Mouse (Mus musculus): ENCODE results near the gene Sema6d. TPM values are rescaled to one million over a fixed set of nuclear protein-coding genes. Genes with fewer than 3 reads are reported as not detected.

Sema6d gene
- polyA plus RNA-seq, 1 experiment from 2014 or later = 14.6 TPM

GRCm38 (mm10) chr2:124556861-124557499 is 467.2 kb downstream of the Sema6d start:
- Histone ChIP-seq H3K4me1 (ENCODE audit: control insufficient read depth, insufficient read depth, low read length) (peaks cover 4% of the 10 kb centered on the region; the same call in 1 of the 2 replicates), H3K4me2 (ENCODE audit: low read depth, low read length) (no peak overlapping the region), H3K27me3 (replicated peaks; ENCODE audit: control insufficient read depth, insufficient read depth, low read length) (no peaks in the 10 kb centered on the region), H3K36me3 (ENCODE audit: control insufficient read depth, insufficient read depth, low read length) (no peaks in the 10 kb centered on the region), H3K9ac (ENCODE audit: low read depth, low read length) (no peak overlapping the region), H3K27ac (replicated peaks; ENCODE audit: low read depth, low read length) (no peak overlapping the region), H3K9me3 (ENCODE audit: control insufficient read depth, low read length) (no peaks in the 10 kb centered on the region), H3K4me3 (ENCODE audit: low read depth, low read length) (no peak overlapping the region)
- no peak for DNase-seq (ENCODE audit: low spot score)
- no peak for ATAC-seq (ENCODE audit: low read depth)
- WGBS = 74% methylated on average over 5 of the region's 5 CpGs

DNA sequence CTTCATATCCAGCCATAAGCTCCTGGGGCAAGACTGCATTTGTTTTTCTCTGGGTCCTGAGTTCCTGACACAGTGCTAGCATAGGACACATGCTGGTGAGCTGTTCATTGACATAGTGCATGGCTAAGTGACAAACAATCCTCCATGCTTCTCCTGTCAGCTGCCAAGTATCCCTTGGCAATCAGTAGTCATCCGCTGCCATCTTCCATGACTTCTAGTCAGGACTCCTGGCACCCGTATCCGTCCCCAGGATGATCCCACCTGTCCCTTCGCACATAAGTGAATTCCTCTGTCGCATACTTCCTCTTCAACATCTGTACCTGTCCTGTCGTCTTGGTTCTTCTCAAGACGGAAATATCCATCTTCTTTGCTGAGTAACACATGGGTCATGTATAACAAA is 468.3 kb downstream of the Sema6d start:
- no peaks in the 10 kb centered on the region for H3K9me3 ChIP-seq (ENCODE audit: control insufficient read depth, low read length)
- peaks cover 4% of the 10 kb centered on the region; the same call in 1 of the 2 replicates for H3K4me1 ChIP-seq (ENCODE audit: control insufficient read depth, insufficient read depth, low read length)
- no peak overlapping the region for H3K27ac ChIP-seq (replicated peaks; ENCODE audit: low read depth, low read length)

GRCm38 (mm10) chr2:124561668-124562067 is 471.9 kb downstream of the Sema6d start:
- Histone ChIP-seq H3K9me3 (ENCODE audit: control insufficient read depth, low read length) (no peaks in the 10 kb centered on the region), H3K4me1 (ENCODE audit: control insufficient read depth, insufficient read depth, low read length) (no peaks in the 10 kb centered on the region), H3K9ac (ENCODE audit: low read depth, low read length) (no peak overlapping the region), H3K4me2 (ENCODE audit: low read depth, low read length) (no peak overlapping the region), H3K36me3 (ENCODE audit: control insufficient read depth, insufficient read depth, low read length) (no peaks in the 10 kb centered on the region), H3K27ac (replicated peaks; ENCODE audit: low read depth, low read length) (no peak overlapping the region), H3K27me3 (replicated peaks; ENCODE audit: control insufficient read depth, insufficient read depth, low read length) (no peaks in the 10 kb centered on the region), H3K4me3 (ENCODE audit: low read depth, low read length) (no peak overlapping the region)
- 65% methylated on average over 5 of the region's 5 CpGs for WGBS
- DNase-seq (ENCODE audit: low spot score) = no peak
- no peak for ATAC-seq (ENCODE audit: low read depth)

More for the DNA sequence above, 468.3 kb downstream of the Sema6d start:
- Histone ChIP-seq H3K4me3 (ENCODE audit: low read depth, low read length) (no peak overlapping the region), H3K4me2 (ENCODE audit: low read depth, low read length) (no peak overlapping the region), H3K27me3 (replicated peaks; ENCODE audit: control insufficient read depth, insufficient read depth, low read length) (no peaks in the 10 kb centered on the region), H3K9ac (ENCODE audit: low read depth, low read length) (no peak overlapping the region), H3K36me3 (ENCODE audit: control insufficient read depth, insufficient read depth, low read length) (no peaks in the 10 kb centered on the region)
- WGBS = 90% methylated on average over 7 of the region's 7 CpGs
- no peak for DNase-seq (ENCODE audit: low spot score)
- ATAC-seq (ENCODE audit: low read depth) = no peak

DNA sequence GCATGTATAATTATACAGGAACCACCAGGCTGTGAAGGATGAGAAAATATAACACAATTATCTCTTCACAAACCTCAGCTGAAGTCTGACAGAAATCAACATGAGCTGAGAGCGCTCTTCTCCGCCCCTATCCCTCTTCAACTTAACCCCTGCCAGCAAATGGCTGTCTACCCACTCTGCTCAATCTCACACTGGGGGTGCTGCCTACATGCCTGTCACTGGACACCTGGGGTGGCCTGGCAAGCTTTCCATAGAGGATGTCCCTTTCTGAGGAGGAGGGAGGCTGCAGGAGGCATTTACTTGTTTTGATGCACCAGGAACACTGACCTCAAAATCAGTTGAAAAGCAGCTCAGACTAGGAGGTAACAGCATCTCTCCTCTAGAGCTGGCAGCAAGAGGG is 472.3 kb downstream of the Sema6d start:
- WGBS = 53% methylated on average over 2 of the region's 2 CpGs
- H3K9ac ChIP-seq (ENCODE audit: low read depth, low read length) = no peak overlapping the region
- no peak overlapping the region for H3K4me3 ChIP-seq (ENCODE audit: low read depth, low read length)
- H3K36me3 ChIP-seq (ENCODE audit: control insufficient read depth, insufficient read depth, low read length) = no peaks in the 10 kb centered on the region
- H3K9me3 ChIP-seq (ENCODE audit: control insufficient read depth, low read length) = no peaks in the 10 kb centered on the region
- H3K27ac ChIP-seq (replicated peaks; ENCODE audit: low read depth, low read length) = no peak overlapping the region
- no peaks in the 10 kb centered on the region for H3K27me3 ChIP-seq (replicated peaks; ENCODE audit: control insufficient read depth, insufficient read depth, low read length)
- no peaks in the 10 kb centered on the region for H3K4me1 ChIP-seq (ENCODE audit: control insufficient read depth, insufficient read depth, low read length)
- DNase-seq (ENCODE audit: low spot score) (no peak), ATAC-seq (ENCODE audit: low read depth) (no peak)
- no peak overlapping the region for H3K4me2 ChIP-seq (ENCODE audit: low read depth, low read length)

GRCm38 (mm10) chr2:124563759-124564158 is 474.0 kb downstream of the Sema6d start:
- DNase-seq (ENCODE audit: low spot score) = no peak
- no peak overlapping the region for H3K4me2 ChIP-seq (ENCODE audit: low read depth, low read length)
- no peak overlapping the region for H3K9ac ChIP-seq (ENCODE audit: low read depth, low read length)
- H3K36me3 ChIP-seq (ENCODE audit: control insufficient read depth, insufficient read depth, low read length) = no peaks in the 10 kb centered on the region
- 85% methylated on average over 5 of the region's 5 CpGs for WGBS
- H3K9me3 ChIP-seq (ENCODE audit: control insufficient read depth, low read length) = no peaks in the 10 kb centered on the region
- H3K4me3 ChIP-seq (ENCODE audit: low read depth, low read length) = no peak overlapping the region
- H3K4me1 ChIP-seq (ENCODE audit: control insufficient read depth, insufficient read depth, low read length) = no peaks in the 10 kb centered on the region
- no peak overlapping the region for H3K27ac ChIP-seq (replicated peaks; ENCODE audit: low read depth, low read length)
- no peak for ATAC-seq (ENCODE audit: low read depth)
- no peaks in the 10 kb centered on the region for H3K27me3 ChIP-seq (replicated peaks; ENCODE audit: control insufficient read depth, insufficient read depth, low read length)

- H3K9me3 ChIP-seq (ENCODE audit: control insufficient read depth, low read length) = no peaks in the 10 kb centered on the region
- no peaks in the 10 kb centered on the region for H3K36me3 ChIP-seq (ENCODE audit: control insufficient read depth, insufficient read depth, low read length)
- no peak overlapping the region for H3K27ac ChIP-seq (replicated peaks; ENCODE audit: low read depth, low read length)
- H3K4me1 ChIP-seq (ENCODE audit: control insufficient read depth, insufficient read depth, low read length) = no peaks in the 10 kb centered on the region
- DNase-seq (ENCODE audit: low spot score) (no peak), ATAC-seq (ENCODE audit: low read depth) (no peak)
- no peak overlapping the region for H3K4me2 ChIP-seq (ENCODE audit: low read depth, low read length)
- WGBS = 76% methylated on average over 4 of the region's 4 CpGs
- H3K9ac ChIP-seq (ENCODE audit: low read depth, low read length) = no peak overlapping the region
- H3K27me3 ChIP-seq (replicated peaks; ENCODE audit: control insufficient read depth, insufficient read depth, low read length) = no peaks in the 10 kb centered on the region
- no peak overlapping the region for H3K4me3 ChIP-seq (ENCODE audit: low read depth, low read length)
Measured at GRCm38 (mm10) chr2:124573734-124574133, 484.0 kb downstream of the Sema6d start.

GRCm38 (mm10) chr2:124576053-124576452 is 486.3 kb downstream of the Sema6d start:
- Histone ChIP-seq H3K27ac (replicated peaks; ENCODE audit: low read depth, low read length) (no peak overlapping the region), H3K9ac (ENCODE audit: low read depth, low read length) (no peak overlapping the region), H3K4me1 (ENCODE audit: control insufficient read depth, insufficient read depth, low read length) (no peaks in the 10 kb centered on the region), H3K9me3 (ENCODE audit: control insufficient read depth, low read length) (no peaks in the 10 kb centered on the region), H3K27me3 (replicated peaks; ENCODE audit: control insufficient read depth, insufficient read depth, low read length) (no peaks in the 10 kb centered on the region), H3K36me3 (ENCODE audit: control insufficient read depth, insufficient read depth, low read length) (no peaks in the 10 kb centered on the region), H3K4me3 (ENCODE audit: low read depth, low read length) (no peak overlapping the region), H3K4me2 (ENCODE audit: low read depth, low read length) (no peak overlapping the region)
- ATAC-seq (ENCODE audit: low read depth) = no peak
- DNase-seq (ENCODE audit: low spot score) = no peak
- WGBS = 82% methylated on average over 2 of the region's 2 CpGs

DNA sequence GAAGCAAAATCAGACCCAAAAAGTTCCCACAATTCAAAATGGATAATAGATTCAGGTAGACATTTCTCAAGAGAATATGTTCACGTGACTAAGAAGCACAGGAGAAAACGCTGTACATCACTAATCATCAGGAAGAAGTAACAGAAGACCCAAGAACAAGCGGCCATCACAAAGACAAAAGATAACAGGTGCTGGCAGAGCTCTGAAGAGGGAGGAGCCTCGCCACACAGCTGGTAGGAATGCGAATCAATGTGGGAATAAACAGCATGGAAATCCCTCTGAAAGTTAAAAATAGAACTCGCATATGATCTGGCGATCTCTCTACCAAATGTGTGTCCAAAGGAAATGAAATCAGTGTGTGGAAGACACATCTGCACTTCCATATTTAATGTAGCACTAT is 493.8 kb downstream of the Sema6d start:
- Histone ChIP-seq H3K36me3 (ENCODE audit: control insufficient read depth, insufficient read depth, low read length) (no peaks in the 10 kb centered on the region), H3K27ac (replicated peaks; ENCODE audit: low read depth, low read length) (no peak overlapping the region), H3K27me3 (replicated peaks; ENCODE audit: control insufficient read depth, insufficient read depth, low read length) (no peaks in the 10 kb centered on the region), H3K9ac (ENCODE audit: low read depth, low read length) (no peak overlapping the region), H3K4me2 (ENCODE audit: low read depth, low read length) (no peak overlapping the region), H3K9me3 (ENCODE audit: control insufficient read depth, low read length) (no peaks in the 10 kb centered on the region), H3K4me3 (ENCODE audit: low read depth, low read length) (no peak overlapping the region), H3K4me1 (ENCODE audit: control insufficient read depth, insufficient read depth, low read length) (no peaks in the 10 kb centered on the region)
- peak; percentile 53 for DNase-seq (ENCODE audit: low spot score)
- WGBS = 57% methylated on average over 7 of the region's 7 CpGs
- no peak for ATAC-seq (ENCODE audit: low read depth)

- no peak overlapping the region for H3K27ac ChIP-seq (replicated peaks; ENCODE audit: low read depth, low read length)
- H3K36me3 ChIP-seq (ENCODE audit: control insufficient read depth, insufficient read depth, low read length) = no peaks in the 10 kb centered on the region
- H3K4me3 ChIP-seq (ENCODE audit: low read depth, low read length) = no peak overlapping the region
- DNase-seq (ENCODE audit: low spot score) (no peak), ATAC-seq (ENCODE audit: low read depth) (no peak)
- H3K4me1 ChIP-seq (ENCODE audit: control insufficient read depth, insufficient read depth, low read length) = no peaks in the 10 kb centered on the region
- no peak overlapping the region for H3K4me2 ChIP-seq (ENCODE audit: low read depth, low read length)
- H3K27me3 ChIP-seq (replicated peaks; ENCODE audit: control insufficient read depth, insufficient read depth, low read length) = no peaks in the 10 kb centered on the region
- H3K9me3 ChIP-seq (ENCODE audit: control insufficient read depth, low read length) = 0 out of 2 replicates have a peak, but pooled peaks cover 6% of the 10 kb centered on the region
- 90% methylated on average over 4 of the region's 4 CpGs for WGBS
- no peak overlapping the region for H3K9ac ChIP-seq (ENCODE audit: low read depth, low read length)
Measured at GRCm38 (mm10) chr2:124592750-124593149, 503.0 kb downstream of the Sema6d start.
